Mouse (Mus musculus) spleen, adult 2 months (tissue): ENCODE data around the gene Mrps10.

ENCODE experiments used
- CTCF ChIP-seq: fragments of 200-500 bp; IDR thresholded peaks from 2 replicates; pipeline ENCODE4 v1.5.1; 2011; ENCODE audit warnings: mild to moderate bottlenecking, inconsistent platforms; ENCODE audit not compliant: insufficient read depth, insufficient read length, insufficient replicate concordance; ENCODE audit errors: extremely low read depth
- POLR2A ChIP-seq: fragments of 200-500 bp; IDR thresholded peaks from 2 replicates; pipeline ENCODE4 v1.6.1; 2011; ENCODE audit warnings: low read depth, low read length, inconsistent platforms

- TF ChIP-seq POLR2A = no peak
- no peak for TF ChIP-seq CTCF
Measured at GRCm38 (mm10) chr17:47361343-47361742, 7.3 kb upstream of the Mrps10 start.
